ENCODE assay signal across 8 mouse cellular contexts in the genomic region with DNA sequence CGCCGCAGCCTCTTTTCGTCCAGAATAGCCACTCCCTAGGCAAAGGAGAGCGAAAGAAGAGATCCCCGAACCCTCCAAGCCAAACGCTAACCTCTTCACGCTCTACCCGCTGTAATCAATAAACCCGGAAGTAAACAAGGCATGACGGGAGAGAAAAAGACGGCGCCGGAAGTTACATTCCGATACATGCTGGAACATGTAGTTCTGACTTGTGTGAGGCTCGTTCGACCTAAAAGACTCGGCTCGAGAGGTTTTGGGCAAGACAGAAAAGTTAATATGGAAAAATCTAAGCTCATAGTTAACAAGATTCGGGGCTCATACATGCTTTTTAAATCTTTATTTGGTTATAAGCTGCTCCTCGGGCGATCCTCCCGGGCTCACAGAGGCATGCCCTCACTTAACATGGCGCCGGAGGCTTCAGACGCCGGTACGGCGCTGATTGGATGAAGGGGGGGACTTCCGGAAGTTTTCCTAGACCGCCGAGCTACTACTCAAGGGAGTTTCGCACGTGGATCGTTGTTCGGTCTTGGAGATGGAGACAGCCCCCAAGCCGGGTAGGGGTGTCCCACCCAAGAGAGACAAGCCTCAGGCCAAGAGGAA. TPM values are rescaled to one million over a fixed set of nuclear protein-coding genes. Genes with fewer than 3 reads are reported as not detected.
DNase-seq lines count a peak whose midpoint lies in the region; ATAC-seq lines count a peak whose summit lies in the region.

Gene Pfdn6 (minus strand): TSS at position 138 of the 600 bp plus-strand sequence.
Gene Wdr46 (plus strand): TSS at position 455 of the 600 bp plus-strand sequence.

- DNase-seq in ZHBTc4 (ENCODE audit: low read depth, low spot score), result peak; percentile 95
- peak; percentile 69 to 83 for DNase-seq in cerebellum, postnatal 4 days (ENCODE audit: low spot score in 2 of 2)
- DNase-seq in gastrocnemius, adult 18-20 months (ENCODE audit: low spot score), result peak; percentile 88
- peak; percentile 83 to 86 for DNase-seq in layer of hippocampus, postnatal 36 days
- peak; percentile 89 for DNase-seq in lung, postnatal 25 days (ENCODE audit: low spot score)
- peak; percentile 95 for DNase-seq in retina, embryonic 14.5 days (ENCODE audit: low spot score)
- DNase-seq in thymus, postnatal 4 days, result peak; percentile 93

- peak within 1 kb of the TSS; percentile 80 for H3K9ac ChIP-seq in hindbrain, embryonic 15.5 days

- no peaks in the 10 kb centered on the region for H3K27me3 ChIP-seq in hindbrain, embryonic 15.5 days

- no peaks in the 10 kb centered on the region for H3K9me3 ChIP-seq in hindbrain, embryonic 15.5 days

- H3K4me1 ChIP-seq in hindbrain, embryonic 15.5 days (replicated peaks), result peaks cover 23% of the 10 kb centered on the region

- peak within 1 kb of the TSS; percentile 85 for H3K4me3 ChIP-seq in hindbrain, embryonic 15.5 days

- H3K36me3 ChIP-seq in hindbrain, embryonic 15.5 days, result peaks cover 21% of the 10 kb centered on the region

- ATAC-seq in hindbrain, embryonic 15.5 days (ENCODE audit: low FRiP score, low read depth), result peak; percentile 91

- H3K4me2 ChIP-seq in hindbrain, embryonic 15.5 days, result peak within 1 kb of the TSS; percentile 97

- whole genome bisulfite sequencing in hindbrain, embryonic 15.5 days, result under 1% methylated on average over 36 of the region's 36 CpGs

- peak within 1 kb of the TSS; percentile 57 for H3K27ac ChIP-seq in hindbrain, embryonic 15.5 days (replicated peaks)

RNA-seq across cellular contexts. Expression of gene Pfdn6, which starts in this region (rescaled TPM):
- 10 to 100 TPM; 64.8 to 68.8 TPM for total RNA-seq in gastrocnemius, adult 18-20 months (2021)
- polyA plus RNA-seq in hindbrain, embryonic 15.5 days (2015; fragmentation: Nextera tagmentation; extraction: Ambion mirVana), result 172 and 185 TPM in 2 replicates
- 10 to 100 TPM; 85.6 to 91.8 TPM for total RNA-seq in layer of hippocampus, postnatal 36 days (2021)

RNA-seq across cellular contexts. Expression of gene Wdr46, which starts in this region (rescaled TPM):
- total RNA-seq in gastrocnemius, adult 18-20 months (2021), result 1 to 10 TPM; 8.7 to 8.8 TPM
- 24.3 and 26.5 TPM in 2 replicates for polyA plus RNA-seq in hindbrain, embryonic 15.5 days (2015; fragmentation: Nextera tagmentation; extraction: Ambion mirVana)
- 10 to 100 TPM; 15.9 to 17.9 TPM for total RNA-seq in layer of hippocampus, postnatal 36 days (2021)

Comparison
In these comparisons a context has a peak if more than half of its experiments do, and no peak if none do; other contexts are left out.
1. Peak in every context shown above with its lines: DNase-seq, ATAC-seq, H3K4me3 ChIP-seq and H3K27ac ChIP-seq.